Mouse (Mus musculus) small intestine, adult 2 months (tissue): Measurements from ENCODE around the gene Ska3.

Experiments used
- CTCF ChIP-seq: fragments of 200-500 bp; IDR thresholded peaks from 2 replicates; pipeline ENCODE4 v1.5.1; 2012; ENCODE audit warnings: low read depth, mild to moderate bottlenecking, control low read depth, inconsistent platforms, low read length, moderate library complexity, mixed read lengths; ENCODE audit not compliant: insufficient replicate concordance, insufficient read length; ENCODE audit errors: extremely low read depth
- POLR2A ChIP-seq: fragments of 200-500 bp; IDR thresholded peaks from 2 replicates; pipeline ENCODE4 v1.6.1; 2012; ENCODE audit warnings: low read depth, mild to moderate bottlenecking, control low read depth, inconsistent platforms, low read length, moderate library complexity

DNA sequence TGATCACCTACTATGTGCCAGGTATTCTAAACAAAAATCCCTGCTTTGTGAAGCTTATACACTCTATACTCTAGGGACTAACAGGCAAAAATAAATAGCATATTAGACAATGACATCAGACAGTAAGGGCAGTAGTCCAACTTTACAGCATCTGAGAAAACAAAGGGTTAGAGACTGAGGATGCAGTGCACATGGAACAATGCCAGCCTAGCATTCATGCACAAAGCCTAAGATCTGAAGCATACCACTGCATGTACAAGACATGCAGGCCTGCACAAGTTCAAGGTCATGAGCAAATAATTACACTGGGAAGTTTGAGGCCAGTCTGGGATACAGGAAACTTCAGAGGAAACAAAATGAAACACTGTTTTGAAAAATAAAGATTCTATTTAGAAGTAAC lies 33.5 kb upstream of the Ska3 start:
- TF ChIP-seq CTCF (no peak), POLR2A (no peak)
